ENCODE assay signal across 20 mouse cellular contexts in genomic region chr1:119479641-119480040, GRCm38 (mm10). TPM values are rescaled to one million over a fixed set of nuclear protein-coding genes. Genes with fewer than 3 reads are reported as not detected.
"Had no signal": no experiment of that assay in that cellular context is flagged by ENCODE, and none has a peak within 500 bp of the region (broad histone marks: within the 10 kb centered on the region; RNA-seq: fewer than 3 reads in every experiment).

No protein-coding gene starts in this region.

- H3K9ac ChIP-seq: liver, postnatal 0 days; lung, embryonic 15.5 days; midbrain, embryonic 12.5 days; neural tube, embryonic 12.5 days; stomach, embryonic 15.5 days had no signal

- H3K4me3 ChIP-seq: lung, embryonic 15.5 days; midbrain, embryonic 12.5 days; neural tube, embryonic 12.5 days; stomach, embryonic 15.5 days had no signal

- H3K4me2 ChIP-seq: lung, embryonic 15.5 days; midbrain, embryonic 12.5 days; neural tube, embryonic 12.5 days; stomach, embryonic 15.5 days had no signal

- H3K4me1 ChIP-seq: midbrain, embryonic 12.5 days; neural tube, embryonic 12.5 days; stomach, embryonic 15.5 days had no signal

- ATAC-seq: liver, postnatal 0 days; lung, postnatal 0 days had no signal

- DNase-seq: liver, postnatal 0 days; lung, adult 2 months; lung, postnatal 14 days; lung, postnatal 36 days; midbrain, embryonic 14.5 days; right cerebral cortex, postnatal 14 days; thymus, adult 2 months; thymus, postnatal 25 days; thymus, postnatal 4 days had no signal

- H3K27ac ChIP-seq: lung, embryonic 15.5 days; macrophage; midbrain, embryonic 12.5 days; neural tube, embryonic 12.5 days; stomach, embryonic 15.5 days; stomach, postnatal 0 days had no signal

- H3K9me3 ChIP-seq: lung, embryonic 15.5 days; midbrain, embryonic 12.5 days; neural tube, embryonic 12.5 days; stomach, embryonic 15.5 days had no signal

- H3K27me3 ChIP-seq: lung, embryonic 15.5 days; megakaryocyte, embryonic 14.5 days; midbrain, embryonic 12.5 days; neural tube, embryonic 12.5 days; stomach, embryonic 15.5 days had no signal

RNA-seq across cellular contexts. Expression of gene Inhbb, which starts 57.6 kb away (rescaled TPM):
- total RNA-seq: megakaryocyte progenitor cell, adult 5-6 weeks; monocyte, adult 5-6 weeks; neutrophil, adult 5-6 weeks had no signal
